Mouse (Mus musculus) forebrain, embryonic 12.5 days (tissue): ENCODE measurements around the gene Abhd13. TPM values are rescaled to one million over a fixed set of nuclear protein-coding genes. Genes with fewer than 3 reads are reported as not detected.

ENCODE experiments used
- ATAC-seq: fragments of 200-750 bp; cut with Nextera tagmentation; 2 replicates; pipeline ENCODE4 v1.8.0; 2017; ENCODE audit warnings: moderate TSS enrichment; ENCODE audit not compliant: low FRiP score
- H3K27ac ChIP-seq: fragments of 300-500 bp; sonication (generic); 2 replicates; pipeline ENCODE4 v1.5.1; 2016; ENCODE audit warnings: mild to moderate bottlenecking
- H3K27me3 ChIP-seq: fragments of 300-500 bp; sonication (generic); 2 replicates; pipeline ENCODE4 v1.6.1; 2016; ENCODE audit warnings: mild to moderate bottlenecking
- H3K36me3 ChIP-seq: fragments of 300-500 bp; sonication (generic); replicated peaks from 2 replicates; pipeline ENCODE4 v1.6.1; 2016; ENCODE audit warnings: mild to moderate bottlenecking
- H3K4me1 ChIP-seq: fragments of 300-500 bp; sonication (generic); 2 replicates; pipeline ENCODE4 v1.6.1; 2016
- H3K4me2 ChIP-seq: fragments of 300-500 bp; sonication (generic); 2 replicates; pipeline ENCODE4 v1.6.1; 2016; ENCODE audit warnings: mild to moderate bottlenecking, moderate library complexity
- H3K4me3 ChIP-seq: fragments of 300-500 bp; sonication (generic); replicated peaks from 2 replicates; pipeline ENCODE4 v1.5.1; 2016; ENCODE audit warnings: mild to moderate bottlenecking
- H3K9ac ChIP-seq: fragments of 300-500 bp; sonication (generic); 2 replicates; pipeline ENCODE4 v1.6.1; 2016; ENCODE audit warnings: mild to moderate bottlenecking
- H3K9me3 ChIP-seq: fragments of 300-500 bp; sonication (generic); 2 replicates; pipeline ENCODE4 v1.6.1; 2016
- WGBS: fragments of 180-500 bp; shearing (Covaris S2); methylation state at CpG from one replicate; pipeline ENCODE4 v1.1.7; 2016; 5-methylcytosine and 5-hydroxymethylcytosine counted together
- polyA plus RNA-seq: library from polyadenylated mRNA; unstranded; fragments of >200 nt; fragmentation: Nextera tagmentation; extraction: Ambion mirVana; gene quantifications from 2 replicates; pipeline ENCODE4 v1.2.1, GENCODE M21; 2016

The Abhd13 gene
- polyA plus RNA-seq, 1 experiment from 2014 or later, result 20.9 TPM

- Histone ChIP-seq H3K4me2 (no peak overlapping the region), H3K9ac (no peak overlapping the region), H3K36me3 (no peaks in the 10 kb centered on the region), H3K9me3 (no peaks in the 10 kb centered on the region), H3K27ac (no peak overlapping the region), H3K27me3 (no peaks in the 10 kb centered on the region), H3K4me1 (peaks cover 6% of the 10 kb centered on the region; the same call in 1 of the 2 replicates), H3K4me3 (no peak overlapping the region)
- no peak for ATAC-seq
- 88% methylated on average over 9 of the region's 9 CpGs for WGBS
Measured at GRCm38 (mm10) chr8:10031177-10031576, 53.7 kb downstream of the Abhd13 start.

- no peaks in the 10 kb centered on the region for H3K9me3 ChIP-seq
- no peak overlapping the region for H3K4me2 ChIP-seq
- H3K4me3 ChIP-seq, result no peak overlapping the region
- ATAC-seq, result no peak
- no peaks in the 10 kb centered on the region for H3K4me1 ChIP-seq
- H3K9ac ChIP-seq, result no peak overlapping the region
- 71% methylated on average over 3 of the region's 3 CpGs for WGBS
- no peak overlapping the region for H3K27ac ChIP-seq
- no peaks in the 10 kb centered on the region for H3K27me3 ChIP-seq
- no peaks in the 10 kb centered on the region for H3K36me3 ChIP-seq
Measured at GRCm38 (mm10) chr8:10040866-10041265, 63.4 kb downstream of the Abhd13 start.

Other genes with a start within 250 kb of the Abhd13 start
- gene Fam155a, start 206.5 kb upstream of the Abhd13 start, polyA plus RNA-seq, result 5.2 and 6.6 TPM in 2 replicates
- gene Gm10217, start 113.5 kb upstream of the Abhd13 start, polyA plus RNA-seq, result not detected in 2 replicates
- gene Lig4, start within 50 bp of the Abhd13 start, polyA plus RNA-seq, result 9.9 and 10.4 TPM in 2 replicates
- 0.18 and 0.23 TPM in 2 replicates for gene Tnfsf13b, start 28.8 kb downstream of the Abhd13 start, polyA plus RNA-seq
- gene Myo16, start 176.2 kb downstream of the Abhd13 start, polyA plus RNA-seq, result 1.8 TPM in 2 replicates